Mouse (Mus musculus) brain, embryonic 14.5 days (tissue): Measurements from ENCODE around the gene Cpped1.

Experiments
- CTCF ChIP-seq: fragments of 200-500 bp; IDR thresholded peaks from 2 replicates; pipeline ENCODE4 v1.5.1; 2012; ENCODE audit warnings: inconsistent platforms, mild to moderate bottlenecking, moderate library complexity, borderline replicate concordance; ENCODE audit not compliant: insufficient read depth, insufficient read length; ENCODE audit errors: extremely low read depth
- POLR2A ChIP-seq: fragments of 200-500 bp; IDR thresholded peaks from 2 replicates; pipeline ENCODE4 v1.6.1; 2012; ENCODE audit warnings: mild to moderate bottlenecking, inconsistent platforms, borderline replicate concordance; ENCODE audit not compliant: poor library complexity, insufficient read depth, insufficient read length, severe bottlenecking; ENCODE audit errors: extremely low read depth

DNA sequence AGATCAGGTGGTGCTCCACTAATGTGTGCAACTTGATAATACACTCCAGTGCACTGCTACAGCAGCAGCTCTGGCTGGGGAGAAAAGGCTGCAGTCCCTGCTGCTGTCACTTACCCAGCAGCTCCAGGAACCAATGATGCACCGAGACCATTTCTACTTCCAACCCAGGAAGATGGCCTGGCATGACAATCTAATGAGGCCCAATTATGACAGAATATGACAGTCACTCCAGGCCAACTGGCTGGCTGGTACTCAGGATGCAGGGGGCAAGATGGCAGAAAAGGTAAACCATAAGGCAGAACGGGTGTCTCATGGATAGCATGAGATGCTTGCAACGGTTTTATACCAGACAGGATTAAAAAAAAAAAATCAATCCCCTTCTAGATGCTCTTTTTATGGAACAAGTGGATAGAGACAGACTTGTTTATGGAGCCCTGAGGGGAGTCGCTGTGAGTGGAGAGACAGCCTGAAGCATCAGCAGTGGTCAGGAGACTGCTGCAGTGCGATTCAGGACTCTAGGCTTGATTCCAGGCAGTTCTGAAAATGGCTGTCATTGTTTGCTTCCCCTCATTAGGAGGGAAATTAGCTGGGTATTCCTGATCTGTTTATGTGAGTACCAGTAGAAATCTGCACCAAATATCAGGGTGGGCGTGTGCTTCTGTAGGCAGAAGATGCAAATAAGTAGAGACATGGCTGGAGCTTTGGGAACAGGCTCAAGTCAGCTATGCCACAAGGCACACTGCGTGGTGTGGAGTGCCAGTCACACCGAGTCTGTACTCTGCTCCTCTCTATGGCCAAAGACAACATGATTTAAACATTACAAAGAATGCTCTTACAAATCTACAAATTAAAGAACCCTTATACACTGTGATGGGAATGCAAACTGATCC is 56.3 kb downstream of the Cpped1 start:
- TF ChIP-seq CTCF (no peak), POLR2A (no peak)
